Mouse (Mus musculus): ENCODE measurements at regions not wholly inside any gene's neighbourhood (a gene's known extent, or its start where the extent isn't known, plus 50 kb on each side); places are given as distances from the start of the nearest gene placed in this dataset.
"Not testable (repeated sequence)": the region's sequence is repeated elsewhere in the genome, so short reads cannot be mapped to it uniquely, and the experiment has no call there.

- DNase-seq = peak in 1 of 2 experiments; percentile 1
Measured at GRCm38 (mm10) chr6:61042667-61043523, 118.1 kb downstream of the Mmrn1 start.

GRCm38 (mm10) chr6:61043524-61044450 is 119.0 kb downstream of the Mmrn1 start:
- no peak for DNase-seq

- not testable (repeated sequence) for DNase-seq
Measured at GRCm38 (mm10) chr6:61047667-61048066, 122.9 kb downstream of the Mmrn1 start.

GRCm38 (mm10) chr6:61063129-61063528 is 117.0 kb upstream of the Ccser1 start:
- DNase-seq = peak; percentile 37 to 39

- DNase-seq = no peak
Measured at GRCm38 (mm10) chr6:61065769-61066168, 114.4 kb upstream of the Ccser1 start.

GRCm38 (mm10) chr6:61066501-61067282 is 113.4 kb upstream of the Ccser1 start:
- DNase-seq = no peak

GRCm38 (mm10) chr6:61067355-61068116 is 112.6 kb upstream of the Ccser1 start:
- no peak for DNase-seq

GRCm38 (mm10) chr6:61068117-61068489 is 112.0 kb upstream of the Ccser1 start:
- no peak for DNase-seq

- DNase-seq = no peak
Measured at GRCm38 (mm10) chr6:61073267-61073666, 106.9 kb upstream of the Ccser1 start.

- DNase-seq = peak; percentile 39 to 48
Measured at GRCm38 (mm10) chr6:61073794-61074193, 106.3 kb upstream of the Ccser1 start.

GRCm38 (mm10) chr6:61074700-61075099 is 105.4 kb upstream of the Ccser1 start:
- no peak for DNase-seq

- no peak for DNase-seq
Measured at GRCm38 (mm10) chr6:61078559-61078958, 101.6 kb upstream of the Ccser1 start.

GRCm38 (mm10) chr6:61080661-61081060 is 99.5 kb upstream of the Ccser1 start:
- DNase-seq = no peak

GRCm38 (mm10) chr6:61083346-61083745 is 96.8 kb upstream of the Ccser1 start:
- DNase-seq = no peak

GRCm38 (mm10) chr6:61099348-61099981 is 80.7 kb upstream of the Ccser1 start:
- DNase-seq = no peak

GRCm38 (mm10) chr6:61099982-61100365 is 80.2 kb upstream of the Ccser1 start:
- DNase-seq = no peak

GRCm38 (mm10) chr6:61101972-61102371 is 78.2 kb upstream of the Ccser1 start:
- DNase-seq = no peak

- no peak for DNase-seq
Measured at GRCm38 (mm10) chr6:61103459-61104234, 76.5 kb upstream of the Ccser1 start.

- no peak for DNase-seq
Measured at GRCm38 (mm10) chr6:61115250-61115649, 64.9 kb upstream of the Ccser1 start.

- DNase-seq = no peak
Measured at GRCm38 (mm10) chr6:61119590-61119989, 60.5 kb upstream of the Ccser1 start.

- no peak for DNase-seq
Measured at GRCm38 (mm10) chr6:61125431-61125830, 54.7 kb upstream of the Ccser1 start.
